Mouse (Mus musculus) ES-E14 (cell line): ENCODE results near the gene Prss28.

Experiments used
- CHD2 ChIP-seq: IDR thresholded peaks from 2 replicates; pipeline ENCODE4 v1.6.1; 2014; ENCODE audit warnings: mild to moderate bottlenecking, low read depth, low read length, inconsistent platforms
- HCFC1 ChIP-seq: IDR thresholded peaks from 2 replicates; pipeline ENCODE4 v1.6.1; 2012; ENCODE audit warnings: low read length, inconsistent platforms, borderline replicate concordance; ENCODE audit not compliant: insufficient read depth
- ZC3H11A ChIP-seq: IDR thresholded peaks from 2 replicates; pipeline ENCODE4 v1.6.1; 2012; ENCODE audit warnings: low read depth, mild to moderate bottlenecking, inconsistent platforms, low read length, borderline replicate concordance
- ZNF384 ChIP-seq: IDR thresholded peaks from 2 replicates; pipeline ENCODE4 v1.6.1; 2012; ENCODE audit warnings: low read depth, low read length, inconsistent platforms

GRCm38 (mm10) chr17:25290411-25290810 lies 18.0 kb upstream of the Prss28 start:
- TF ChIP-seq CHD2 (no peak), ZNF384 (no peak), ZC3H11A (no peak), HCFC1 (no peak)
